ENCODE assay signal across 9 mouse cellular contexts in genomic region chr2:90941744-90942143, GRCm38 (mm10). TPM values are rescaled to one million over a fixed set of nuclear protein-coding genes. Genes with fewer than 3 reads are reported as not detected.
DNase-seq lines count a peak whose midpoint lies in the region; ATAC-seq and TF ChIP-seq lines count a peak whose summit lies in the region.
"Had no signal": no experiment of that assay in that cellular context is flagged by ENCODE, and none has a peak within 500 bp of the region (broad histone marks: within the 10 kb centered on the region; RNA-seq: fewer than 3 reads in every experiment).

No protein-coding gene starts in this region.

- H3K36me3 ChIP-seq in erythroblast, embryonic 14.5 days (ENCODE audit: control insufficient read depth) = peaks cover 41% of the 10 kb centered on the region
- peaks cover 3 to 17% of the 10 kb centered on the region in 2 experiments for H3K36me3 ChIP-seq in CH12.LX (replicated peaks in 1 of 2; ENCODE audit: control insufficient read depth in 1 of 2, insufficient read depth in 1 of 2, low read length in 1 of 2)
- 0 out of 2 replicates have a peak, but pooled peaks cover 4% of the 10 kb centered on the region for H3K36me3 ChIP-seq in heart, embryonic 16.5 days (ENCODE audit: control insufficient read depth, insufficient read depth)
- H3K36me3 ChIP-seq in liver, embryonic 15.5 days (replicated peaks) = no peaks in the 10 kb centered on the region; the same call in 1 of the 2 replicates

- no peaks in the 10 kb centered on the region for H3K9me3 ChIP-seq in erythroblast, embryonic 14.5 days (ENCODE audit: control insufficient read depth, low read length)
- no peaks in the 10 kb centered on the region for H3K9me3 ChIP-seq in CH12.LX (replicated peaks; ENCODE audit: low read length)
- H3K9me3 ChIP-seq in heart, embryonic 16.5 days (replicated peaks; ENCODE audit: control insufficient read depth, low read length) = no peaks in the 10 kb centered on the region
- no peaks in the 10 kb centered on the region for H3K9me3 ChIP-seq in liver, embryonic 15.5 days (replicated peaks)

- TF ChIP-seq POLR2A in CH12.LX (IDR thresholded peaks at IDR 0.05; ENCODE audit: low read depth, low read length) = no peak

- dilution Hi-C loops in CH12.LX (cut with MboI; ENCODE audit: extremely low pct_ligation_motif_present, extremely low pct_unique_long_range_greater_than_20kb, low sequenced_read_pairs) = no loop called here

- in situ Hi-C loops in CH12.LX (cut with MboI; ENCODE audit: low pct_ligation_motif_present, low pct_unique_long_range_greater_than_20kb, low sequenced_read_pairs) = no loop called here

- H3K9ac ChIP-seq in CH12.LX (ENCODE audit: insufficient read depth, low read depth) = peak overlapping the region; percentile 95; the same call in 1 of the 2 replicates
- H3K9ac ChIP-seq in heart, embryonic 16.5 days (ENCODE audit: low read length) = peak overlapping the region; percentile 91; the same call in 1 of the 2 replicates
- 0 out of 2 replicates have a peak overlapping the region, but pooled peaks have one; percentile 4 for H3K9ac ChIP-seq in liver, embryonic 15.5 days

- no peaks in the 10 kb centered on the region for H3K27me3 ChIP-seq in erythroblast, embryonic 14.5 days (ENCODE audit: control insufficient read depth)
- H3K27me3 ChIP-seq in CH12.LX (replicated peaks) = no peaks in the 10 kb centered on the region
- no peaks in the 10 kb centered on the region for H3K27me3 ChIP-seq in heart, embryonic 16.5 days (ENCODE audit: control insufficient read depth, insufficient read depth, low read length)
- H3K27me3 ChIP-seq in liver, embryonic 15.5 days = no peaks in the 10 kb centered on the region

- H3K79me2 ChIP-seq in CH12.LX (replicated peaks; ENCODE audit: control insufficient read depth, extremely low read depth, insufficient read depth, poor library complexity, severe bottlenecking) = peaks cover 64% of the 10 kb centered on the region

- no peak for TF ChIP-seq RAD21 in CH12.LX (IDR thresholded peaks at IDR 0.05; ENCODE audit: low read depth, low read length)

- no peak for TF ChIP-seq CTCF in CH12.LX (conservative IDR thresholded peaks at IDR 0.05 in 1 of 2, IDR thresholded peaks at IDR 0.05 in 1 of 2; ENCODE audit: low read depth in 2 of 2, low read length in 2 of 2)

- DNase-seq in CH12.LX (ENCODE audit: extremely low read depth) = no peak
- no peak for DNase-seq in retina, embryonic 14.5 days (ENCODE audit: low spot score)
- DNase-seq in adrenal gland, adult 8-10 months = no peak
- DNase-seq in right cerebral cortex, adult 2 months (ENCODE audit: low spot score in 2 of 2) = no peak

- H3K4me1 ChIP-seq in erythroblast, embryonic 14.5 days (ENCODE audit: control insufficient read depth) = peaks cover 53% of the 10 kb centered on the region
- H3K4me1 ChIP-seq in CH12.LX (ENCODE audit: control insufficient read depth in 1 of 2, insufficient read depth in 2 of 2) = peaks cover 6 to 45% of the 10 kb centered on the region in 2 experiments
- peaks cover 31% of the 10 kb centered on the region for H3K4me1 ChIP-seq in heart, embryonic 16.5 days (ENCODE audit: control insufficient read depth, insufficient read depth, low read length)
- peaks cover 52% of the 10 kb centered on the region for H3K4me1 ChIP-seq in liver, embryonic 15.5 days (replicated peaks)

- peak overlapping the region; percentile 80 for H3K4me2 ChIP-seq in CH12.LX (ENCODE audit: insufficient read depth, low read depth, poor library complexity, severe bottlenecking)
- H3K4me2 ChIP-seq in heart, embryonic 16.5 days (ENCODE audit: low read depth, low read length) = peak overlapping the region; percentile 86
- peak overlapping the region; percentile 72 for H3K4me2 ChIP-seq in liver, embryonic 15.5 days

- TF ChIP-seq EP300 in CH12.LX (IDR thresholded peaks at IDR 0.05; ENCODE audit: low read length) = no peak

- H3K4me3 ChIP-seq in erythroblast, embryonic 14.5 days (replicated peaks) = peak overlapping the region; percentile 99
- H3K4me3 ChIP-seq in CH12.LX (replicated peaks in 1 of 3; ENCODE audit: low read depth in 2 of 3, low read length in 2 of 3, poor library complexity in 1 of 3) = peak overlapping the region in 2 of 3 experiments; percentile 80 to 82
- H3K4me3 ChIP-seq in heart, embryonic 16.5 days (ENCODE audit: low read length) = peak overlapping the region; percentile 100
- peak overlapping the region; percentile 97 for H3K4me3 ChIP-seq in liver, embryonic 15.5 days (replicated peaks)

- no peak for ATAC-seq in erythroblast, adult 5-6 weeks (replicated peaks; ENCODE audit: low FRiP score, poor library complexity, severe bottlenecking)
- no peak for ATAC-seq in heart, embryonic 16.5 days (replicated peaks; ENCODE audit: extremely low read depth, insufficient read depth, low FRiP score)
- no peak for ATAC-seq in liver, embryonic 15.5 days (ENCODE audit: insufficient read depth)

- H3K27ac ChIP-seq in CH12.LX (ENCODE audit: insufficient read depth, low read depth) = no peak overlapping the region
- peak overlapping the region; percentile 91; the same call in 1 of the 2 replicates for H3K27ac ChIP-seq in heart, embryonic 16.5 days (ENCODE audit: low read length)
- H3K27ac ChIP-seq in liver, embryonic 15.5 days (replicated peaks) = no peak overlapping the region

- 48% methylated on average over 2 of the region's 2 CpGs for WGBS in heart, embryonic 16.5 days
- 71% methylated on average over 2 of the region's 2 CpGs for WGBS in liver, embryonic 15.5 days (ENCODE audit: insufficient replicate concordance)

TF ChIP-seq in CH12.LX, 34 proteins besides CTCF, POLR2A, EP300 and RAD21:
- TF ChIP-seq KAT2A (IDR thresholded peaks at IDR 0.05; ENCODE audit: insufficient replicate concordance, low read length) = no peak

RNA-seq across cellular contexts. Expression of gene Celf1, which starts 1.6 kb away (rescaled TPM):
- polyA plus RNA-seq in erythroblast, embryonic 14.5 days (2012) = 5.1 and 6.5 TPM in 2 replicates
- 23.8 and 25.4 TPM in 2 replicates for total RNA-seq in erythroblast, adult 5-6 weeks (2015; ENCODE audit: low replicate concordance)
- 31.9 and 38.8 TPM in 2 replicates for total RNA-seq in erythroblast, adult 5-6 weeks (2017; ENCODE audit: low replicate concordance)
- total RNA-seq in CH12.LX (2012; rRNA removed) (29.7 and 33.8 TPM in 2 replicates), CH12.LX (2014; rRNA removed) (50.9 and 52.8 TPM in 2 replicates)
- polyA plus RNA-seq in CH12.LX (2012; ENCODE audit: insufficient read length, low read depth) = 67.4 and 69.7 TPM in 2 replicates
- polyA plus RNA-seq in heart, embryonic 16.5 days (2015; fragmentation: Nextera tagmentation; extraction: Ambion mirVana) = 100 and 108 TPM in 2 replicates
- 50.0 and 53.8 TPM in 2 replicates for polyA plus RNA-seq in liver, embryonic 15.5 days (2015; fragmentation: Nextera tagmentation; extraction: Ambion mirVana)
- total RNA-seq in adrenal gland, adult 8-10 months (2022) = 100 to 1,000 TPM in 1 of 4 experiments, 10 to 100 TPM in 3; 74.4 to 102 (median 89.7) TPM

RNA-seq across cellular contexts. Expression of gene Ndufs3, which starts 37.1 kb away (rescaled TPM):
- polyA plus RNA-seq in erythroblast, embryonic 14.5 days (2012) = 9.7 and 11.4 TPM in 2 replicates
- total RNA-seq in erythroblast, adult 5-6 weeks (2015; ENCODE audit: low replicate concordance) = 36.2 and 37.3 TPM in 2 replicates
- 28.0 and 29.0 TPM in 2 replicates for total RNA-seq in erythroblast, adult 5-6 weeks (2017; ENCODE audit: low replicate concordance)
- total RNA-seq in CH12.LX (2012; rRNA removed) (133 and 146 TPM in 2 replicates), CH12.LX (2014; rRNA removed) (182 and 195 TPM in 2 replicates)
- polyA plus RNA-seq in CH12.LX (2012; ENCODE audit: insufficient read length, low read depth) = 185 and 190 TPM in 2 replicates
- polyA plus RNA-seq in heart, embryonic 16.5 days (2015; fragmentation: Nextera tagmentation; extraction: Ambion mirVana) = 414 and 420 TPM in 2 replicates
- polyA plus RNA-seq in liver, embryonic 15.5 days (2015; fragmentation: Nextera tagmentation; extraction: Ambion mirVana) = 134 and 136 TPM in 2 replicates
- 100 to 1,000 TPM; 308 to 467 (median 370) TPM for total RNA-seq in adrenal gland, adult 8-10 months (2022)

RNA-seq across cellular contexts. Expression of gene Kbtbd4, which starts 37.2 kb away (rescaled TPM):
- 0.30 and 0.53 TPM in 2 replicates for polyA plus RNA-seq in erythroblast, embryonic 14.5 days (2012)
- total RNA-seq in erythroblast, adult 5-6 weeks (2015; ENCODE audit: low replicate concordance) = 1.7 and 5.8 TPM in 2 replicates
- 2.8 TPM in 2 replicates for total RNA-seq in erythroblast, adult 5-6 weeks (2017; ENCODE audit: low replicate concordance)
- total RNA-seq in CH12.LX (2012; rRNA removed) (20.5 and 28.4 TPM in 2 replicates), CH12.LX (2014; rRNA removed) (19.5 and 20.1 TPM in 2 replicates)
- 21.7 and 24.9 TPM in 2 replicates for polyA plus RNA-seq in CH12.LX (2012; ENCODE audit: insufficient read length, low read depth)
- polyA plus RNA-seq in heart, embryonic 16.5 days (2015; fragmentation: Nextera tagmentation; extraction: Ambion mirVana) = 27.8 and 29.1 TPM in 2 replicates
- polyA plus RNA-seq in liver, embryonic 15.5 days (2015; fragmentation: Nextera tagmentation; extraction: Ambion mirVana) = 16.1 and 17.6 TPM in 2 replicates
- total RNA-seq in adrenal gland, adult 8-10 months (2022) = 10 to 100 TPM; 41.4 to 48.0 (median 45.2) TPM

RNA-seq across cellular contexts. Expression of gene C1qtnf4, which starts 56.1 kb away (rescaled TPM):
- 3.9 and 5.9 TPM in 2 replicates for polyA plus RNA-seq in erythroblast, embryonic 14.5 days (2012)
- not detected in 2 replicates for total RNA-seq in erythroblast, adult 5-6 weeks (2015; ENCODE audit: low replicate concordance)
- total RNA-seq in erythroblast, adult 5-6 weeks (2017; ENCODE audit: low replicate concordance) = not detected in 2 replicates
- not detected in 2 replicates for total RNA-seq in CH12.LX (2012; rRNA removed)
- not detected in 2 replicates for total RNA-seq in CH12.LX (2014; rRNA removed)
- not detected in 2 replicates for polyA plus RNA-seq in CH12.LX (2012; ENCODE audit: insufficient read length, low read depth)
- 10.8 and 11.2 TPM in 2 replicates for polyA plus RNA-seq in heart, embryonic 16.5 days (2015; fragmentation: Nextera tagmentation; extraction: Ambion mirVana)
- polyA plus RNA-seq in liver, embryonic 15.5 days (2015; fragmentation: Nextera tagmentation; extraction: Ambion mirVana) = 1.9 and 2.0 TPM in 2 replicates
- 1 to 10 TPM; 1.6 to 3.5 (median 2.8) TPM for total RNA-seq in adrenal gland, adult 8-10 months (2022)
- total RNA-seq: hematopoietic stem cell, adult 5-6 weeks had no signal

Comparison
In these comparisons a context has a peak if more than half of its experiments do, and no peak if none do; other contexts are left out.
1. H3K9ac ChIP-seq: peak in every context shown above with its lines; median percentile 95 in CH12.LX; 91 in heart, embryonic 16.5 days; 4 in liver, embryonic 15.5 days.
2. RNA of gene Ndufs3, which starts 37.1 kb away (polyA plus RNA-seq): 414 to 420 TPM in heart, embryonic 16.5 days, 185 to 190 TPM in CH12.LX and 134 to 136 TPM in liver, embryonic 15.5 days; 9.7 to 11.4 TPM in erythroblast, embryonic 14.5 days; every median in the first group is over 10 times any median in the second.
3. RNA of gene Kbtbd4, which starts 37.2 kb away (polyA plus RNA-seq): 27.8 to 29.1 TPM in heart, embryonic 16.5 days, 21.7 to 24.9 TPM in CH12.LX and 16.1 to 17.6 TPM in liver, embryonic 15.5 days; 0.30 to 0.53 TPM in erythroblast, embryonic 14.5 days; every median in the first group is over 10 times any median in the second.
4. Peak in every context shown above with its lines, with median percentiles within 50 percentile points of each other: H3K4me3 ChIP-seq and H3K4me2 ChIP-seq.